ENCODE assay signal across 8 mouse cellular contexts in the genomic region with DNA sequence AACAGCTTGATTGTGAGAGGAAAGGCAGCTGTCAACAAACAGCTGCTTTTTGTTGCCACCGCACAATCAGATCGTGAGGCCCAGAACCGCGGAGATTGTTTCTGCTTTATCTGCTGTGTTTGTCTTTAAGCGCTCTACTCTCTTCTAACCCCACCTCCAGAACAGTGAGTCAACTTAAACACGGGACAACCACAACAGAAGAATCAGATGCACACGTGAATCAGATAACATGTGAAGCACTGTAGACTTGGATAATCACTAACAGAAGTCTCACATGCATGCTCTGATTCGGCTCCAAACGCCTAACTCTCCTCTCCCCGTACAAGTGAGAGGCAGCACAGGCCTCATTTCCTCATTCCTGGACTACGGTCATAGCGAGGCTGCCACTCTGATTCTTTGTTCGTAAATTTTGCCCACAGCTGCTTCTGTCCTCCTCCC.
A peak's percentile ranks its signal among the peaks of the same experiment; 100 is the strongest.
DNase-seq lines count a peak whose midpoint lies in the region; ATAC-seq and TF ChIP-seq lines count a peak whose summit lies in the region.

No protein-coding gene starts in this region.

- 48% methylated on average over 13 of the region's 13 CpGs for WGBS in forebrain, postnatal 0 days
- WGBS in kidney, postnatal 0 days = 30% methylated on average over 13 of the region's 13 CpGs
- WGBS in stomach, embryonic 16.5 days = 19% methylated on average over 13 of the region's 13 CpGs

- no peaks in the 10 kb centered on the region for H3K9me3 ChIP-seq in forebrain, postnatal 0 days (ENCODE audit: low read length)
- no peaks in the 10 kb centered on the region for H3K9me3 ChIP-seq in kidney, postnatal 0 days (replicated peaks; ENCODE audit: low read length)
- no peaks in the 10 kb centered on the region for H3K9me3 ChIP-seq in stomach, embryonic 16.5 days (replicated peaks; ENCODE audit: control insufficient read depth, low read length)

- no peaks in the 10 kb centered on the region for H3K27me3 ChIP-seq in forebrain, postnatal 0 days (ENCODE audit: insufficient read depth, low read length)
- H3K27me3 ChIP-seq in kidney, postnatal 0 days (ENCODE audit: insufficient read depth, low read length) = no peaks in the 10 kb centered on the region
- H3K27me3 ChIP-seq in stomach, embryonic 16.5 days (ENCODE audit: control insufficient read depth, insufficient read depth, low read length) = no peaks in the 10 kb centered on the region

- DNase-seq in thymus, postnatal 0 days (ENCODE audit: low spot score) = peak; percentile 47
- DNase-seq in thymus, adult 18-20 months = no peak
- peak; percentile 19 for DNase-seq in forebrain, postnatal 0 days
- peak; percentile 64 for DNase-seq in kidney, postnatal 0 days (ENCODE audit: low spot score)
- DNase-seq in left cerebral cortex, adult 8-10 months (ENCODE audit: low spot score in 2 of 2) = no peak
- DNase-seq in adrenal gland, adult 8-10 months = no peak
- no peak for DNase-seq in frontal cortex, postnatal 14 days (ENCODE audit: low spot score in 2 of 2)

- no peak for TF ChIP-seq CTCF in forebrain, postnatal 0 days (IDR thresholded peaks at IDR 0.05; ENCODE audit: low read depth)
- no peak for TF ChIP-seq CTCF in kidney, postnatal 0 days (IDR thresholded peaks at IDR 0.05; ENCODE audit: low read depth)

- no peaks in the 10 kb centered on the region for H3K4me1 ChIP-seq in forebrain, postnatal 0 days (ENCODE audit: insufficient read depth)
- 0 out of 2 replicates have a peak, but pooled peaks cover 8% of the 10 kb centered on the region for H3K4me1 ChIP-seq in kidney, postnatal 0 days (replicated peaks; ENCODE audit: insufficient read depth, low read length)
- H3K4me1 ChIP-seq in stomach, embryonic 16.5 days (ENCODE audit: control insufficient read depth, insufficient read depth, low read length) = peaks cover 19% of the 10 kb centered on the region

- H3K4me2 ChIP-seq in forebrain, postnatal 0 days (ENCODE audit: low read depth) = no peak overlapping the region
- H3K4me2 ChIP-seq in kidney, postnatal 0 days (ENCODE audit: low read length) = no peak overlapping the region
- H3K4me2 ChIP-seq in stomach, embryonic 16.5 days (ENCODE audit: low read depth, low read length) = peak overlapping the region; percentile 38

- H3K36me3 ChIP-seq in forebrain, postnatal 0 days (ENCODE audit: insufficient read depth) = no peaks in the 10 kb centered on the region
- no peaks in the 10 kb centered on the region for H3K36me3 ChIP-seq in kidney, postnatal 0 days (ENCODE audit: insufficient read depth, low read length)
- H3K36me3 ChIP-seq in stomach, embryonic 16.5 days (ENCODE audit: control insufficient read depth, insufficient read depth, low read length) = no peaks in the 10 kb centered on the region

- H3K4me3 ChIP-seq in forebrain, postnatal 0 days (ENCODE audit: low read depth, low read length) = no peak overlapping the region
- H3K4me3 ChIP-seq in kidney, postnatal 0 days (replicated peaks; ENCODE audit: low read depth, low read length) = no peak overlapping the region
- no peak overlapping the region for H3K4me3 ChIP-seq in stomach, embryonic 16.5 days (replicated peaks; ENCODE audit: low read length)

- no peak overlapping the region for H3K27ac ChIP-seq in forebrain, postnatal 0 days (ENCODE audit: low read depth, low read length)
- no peak overlapping the region for H3K27ac ChIP-seq in kidney, postnatal 0 days
- H3K27ac ChIP-seq in stomach, embryonic 16.5 days (ENCODE audit: low read length) = peak overlapping the region; percentile 85

- no peak; the same call in 1 of the 2 replicates for ATAC-seq in forebrain, postnatal 0 days
- peak; percentile 25; the same call in 1 of the 2 replicates for ATAC-seq in kidney, postnatal 0 days (replicated peaks; ENCODE audit: low FRiP score, low read depth)
- ATAC-seq in stomach, embryonic 16.5 days (ENCODE audit: insufficient read depth, low FRiP score) = peak; percentile 75; the same call in 1 of the 2 replicates

- H3K9ac ChIP-seq in forebrain, postnatal 0 days = no peak overlapping the region
- no peak overlapping the region for H3K9ac ChIP-seq in kidney, postnatal 0 days (ENCODE audit: low read depth, low read length)
- H3K9ac ChIP-seq in stomach, embryonic 16.5 days (ENCODE audit: low read length) = peak overlapping the region; percentile 26; the same call in 1 of the 2 replicates

Comparison
In these comparisons a context has a peak if more than half of its experiments do, and no peak if none do; other contexts are left out.
1. DNase-seq: peak in thymus, postnatal 0 days (single experiment), forebrain, postnatal 0 days (single experiment) and kidney, postnatal 0 days (single experiment); none in thymus, adult 18-20 months (0 of 2), left cerebral cortex, adult 8-10 months (0 of 2), adrenal gland, adult 8-10 months (single experiment) and frontal cortex, postnatal 14 days (0 of 2).